Mouse (Mus musculus) granulocyte monocyte progenitor cell, adult 5-6 weeks (primary cell): ENCODE measurements around the gene Drc1. TPM values are rescaled to one million over a fixed set of nuclear protein-coding genes. Genes with fewer than 3 reads are reported as not detected.

ENCODE experiments used
- ATAC-seq: replicated peaks from 2 replicates; pipeline ENCODE4 v1.8.0; 2016; ENCODE audit warnings: mild to moderate bottlenecking, moderate TSS enrichment, inconsistent platforms; ENCODE audit not compliant: poor library complexity, severe bottlenecking
- total RNA-seq, 2 experiments: library from RNA; stranded (forward) in 1 of 2; stranded (reverse) in 1 of 2; fragments of 200-712, 200-1000 nt in 1 of 2; fragments of >200 nt in 1 of 2; fragmentation: Nextera tagmentation in 1 of 2; gene quantifications; 2 replicates each; pipeline ENCODE4 v1.2.3; 2014 to 2017

Gene Drc1
- total RNA-seq, 2 experiments from 2014 or later, result not detected

DNA sequence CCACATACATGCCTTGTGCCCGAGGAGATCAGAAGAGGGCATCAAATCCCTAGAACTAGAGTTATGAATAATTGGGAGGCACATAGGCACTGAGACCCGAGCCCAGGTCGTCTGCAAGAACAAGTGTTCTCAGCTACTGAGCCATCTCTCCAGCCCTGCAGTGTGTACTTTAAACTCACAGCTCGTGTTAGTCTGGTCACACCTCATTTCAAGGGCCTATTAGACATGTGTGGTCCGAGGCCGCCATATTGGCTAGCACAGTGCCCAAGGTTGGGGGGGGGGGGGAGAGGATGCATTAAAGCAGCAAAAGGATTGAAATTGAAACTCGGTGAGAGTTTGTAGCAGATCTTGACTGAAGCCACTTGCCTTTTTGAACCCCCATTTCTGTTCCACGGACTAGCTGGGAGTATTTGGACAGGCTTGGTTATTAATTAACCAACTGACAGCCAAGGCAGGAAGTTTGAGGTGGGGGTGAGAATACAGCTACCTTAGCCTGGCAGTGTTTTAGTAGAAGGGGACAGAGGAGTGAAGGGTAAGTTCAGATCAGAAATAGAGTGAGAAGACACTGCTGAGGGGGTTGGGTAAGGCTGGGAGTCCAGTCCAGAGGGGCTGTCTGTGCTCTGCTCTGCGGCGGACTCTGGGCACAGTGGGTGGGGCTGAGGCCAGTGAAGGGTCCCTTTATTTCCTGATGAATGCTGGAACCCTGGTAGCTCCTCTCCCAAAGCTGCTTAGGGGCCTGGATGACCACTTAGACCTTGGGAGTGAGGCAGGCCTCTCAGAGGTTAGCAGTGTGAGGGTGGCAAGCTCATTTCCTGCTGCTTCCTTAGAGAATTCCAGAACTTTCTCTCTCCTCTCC is 5.0 kb downstream of the Drc1 start:
- no peak for ATAC-seq

DNA sequence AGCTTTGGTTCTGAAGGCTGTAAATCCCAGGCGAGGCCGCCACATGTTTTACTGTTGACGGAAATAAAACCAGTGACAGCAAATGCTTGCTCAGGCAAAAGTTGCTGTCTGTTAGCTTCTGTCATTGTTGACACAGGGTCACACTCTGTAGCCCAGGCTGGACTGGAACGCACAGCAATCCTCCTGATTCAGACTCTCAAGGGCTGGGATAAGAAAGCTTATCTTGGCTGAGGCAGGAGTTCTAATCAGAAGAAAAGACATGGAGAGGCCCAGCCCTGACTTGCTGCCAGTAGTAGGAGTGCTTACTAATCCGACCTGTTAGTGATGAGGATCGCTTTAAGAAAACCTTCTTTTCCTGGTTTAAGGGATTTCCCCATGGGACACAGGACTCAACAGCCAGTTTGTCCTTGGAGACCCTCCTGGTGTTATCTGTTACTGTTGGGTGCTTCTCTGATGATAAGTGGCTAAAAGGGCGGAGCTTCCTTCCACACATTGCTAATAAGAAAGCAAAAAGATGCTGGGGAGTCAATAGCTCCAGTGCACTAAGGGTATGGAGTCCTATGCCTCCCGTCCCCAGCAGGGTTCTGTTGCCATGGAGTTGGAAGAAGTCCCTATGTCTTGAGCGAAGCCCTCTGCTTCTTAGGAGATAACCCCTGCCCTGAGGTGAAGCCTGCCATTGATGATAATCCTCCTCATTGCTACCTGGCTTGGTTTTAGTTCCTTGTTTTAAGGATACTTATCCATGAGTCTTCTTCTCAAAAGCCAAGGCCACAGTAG is 6.1 kb downstream of the Drc1 start:
- no peak for ATAC-seq

GRCm38 (mm10) chr5:30340815-30341214 is 59.6 kb downstream of the Drc1 start:
- ATAC-seq, result no peak

DNA sequence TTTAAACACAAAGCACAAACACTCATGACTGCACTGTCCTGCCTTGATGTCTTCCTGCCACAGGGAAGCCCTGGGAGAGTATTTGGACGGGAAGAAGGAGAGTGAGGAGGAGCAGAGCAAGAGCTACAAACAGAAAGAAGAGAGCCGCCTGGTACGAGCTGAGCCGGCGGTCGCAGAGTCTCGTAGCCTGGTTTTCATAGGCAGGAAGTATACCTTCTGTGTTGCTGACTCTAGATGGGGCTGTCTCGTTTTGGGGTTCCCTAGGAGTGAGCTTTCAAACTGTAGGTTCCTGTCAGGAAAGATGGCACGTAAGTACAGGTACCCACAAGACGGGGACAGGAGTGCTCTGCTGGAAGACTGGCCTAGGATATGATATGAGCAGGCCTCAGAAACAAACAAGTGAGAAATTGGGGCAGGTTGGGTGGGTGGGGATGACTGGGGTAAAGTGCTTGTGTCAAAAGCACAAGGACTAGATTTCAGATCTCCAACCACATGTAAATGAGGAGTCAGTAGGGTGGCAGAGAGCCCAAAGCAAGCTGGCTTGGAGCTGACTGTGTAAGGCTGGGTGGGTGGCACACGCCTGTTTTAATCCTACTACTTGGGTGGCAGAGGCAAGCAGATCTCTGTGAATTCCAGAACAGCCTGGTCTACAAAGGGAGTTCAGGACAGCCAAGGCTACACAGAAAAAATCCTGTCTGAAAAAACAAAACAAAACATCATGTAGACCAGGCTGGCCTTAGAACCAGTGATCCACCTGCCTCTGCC is 60.6 kb downstream of the Drc1 start:
- no peak for ATAC-seq

- no peak for ATAC-seq
Measured at GRCm38 (mm10) chr5:30342601-30343015, 61.4 kb downstream of the Drc1 start.

DNA sequence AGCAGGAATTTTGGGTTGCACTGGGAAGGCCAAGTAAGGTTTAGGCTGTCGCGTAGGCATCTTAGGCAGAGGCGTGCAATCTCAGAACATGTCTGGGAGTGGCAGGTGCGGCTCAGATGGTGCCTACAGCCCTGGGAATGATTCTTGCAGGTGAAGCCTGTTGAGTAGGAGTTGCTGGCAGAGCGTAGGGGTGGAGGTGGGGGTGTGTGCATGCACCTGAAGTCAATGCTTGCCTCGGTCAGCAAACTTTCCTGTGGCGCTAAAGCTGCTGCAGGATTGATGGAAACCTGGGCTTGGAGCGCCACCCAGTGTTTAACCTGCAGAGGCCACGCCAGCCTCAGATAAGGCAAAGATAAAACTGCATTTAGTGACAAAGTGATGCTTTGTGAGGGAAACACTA is 61.9 kb downstream of the Drc1 start:
- ATAC-seq, result peak; percentile 66

GRCm38 (mm10) chr5:30343886-30344285 is 62.7 kb downstream of the Drc1 start:
- ATAC-seq, result peak; percentile 80

DNA sequence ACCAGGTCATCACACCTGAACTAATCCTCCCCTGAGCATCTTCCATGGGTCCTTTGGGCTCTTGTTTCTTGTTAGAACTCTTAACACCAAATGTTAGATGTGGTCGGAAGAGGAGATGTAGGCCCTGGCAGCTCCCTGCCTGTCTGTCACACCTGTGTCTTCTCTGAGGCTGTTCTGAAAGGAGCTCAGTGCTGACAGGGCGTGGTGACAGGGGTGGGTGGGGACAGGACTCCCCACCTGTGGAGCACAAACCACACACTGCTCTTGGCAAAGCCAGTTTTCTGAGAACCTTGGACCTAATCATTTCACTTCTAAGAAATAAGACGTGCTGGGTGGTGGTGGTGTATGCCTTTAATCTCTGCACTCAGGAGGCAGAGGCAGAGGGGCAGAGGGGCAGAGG is 72.4 kb downstream of the Drc1 start:
- ATAC-seq, result no peak

GRCm38 (mm10) chr5:30355114-30355513 is 73.9 kb downstream of the Drc1 start:
- ATAC-seq, result no peak

GRCm38 (mm10) chr5:30355559-30356159 is 74.5 kb downstream of the Drc1 start:
- ATAC-seq, result no peak

DNA sequence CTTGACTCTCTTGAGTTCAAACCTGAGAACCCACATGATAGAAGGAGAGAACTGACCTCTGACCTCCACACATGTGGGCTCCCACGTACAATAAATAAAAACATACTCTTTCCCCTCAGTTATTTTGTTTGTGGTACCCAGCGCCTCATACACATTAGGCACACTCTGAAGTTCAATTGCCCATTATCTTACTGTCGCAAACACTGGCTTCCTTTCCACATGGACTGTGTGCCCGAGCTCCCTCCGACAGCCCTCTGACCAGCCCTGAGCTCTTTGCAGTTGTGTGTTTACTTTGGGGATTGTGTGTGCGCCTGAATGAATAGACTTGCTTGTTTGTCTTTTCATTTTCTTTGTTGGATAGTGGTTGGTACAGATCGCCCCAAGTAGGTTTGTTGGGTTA is 75.5 kb downstream of the Drc1 start:
- ATAC-seq, result no peak

GRCm38 (mm10) chr5:30358436-30359099 is 77.4 kb downstream of the Drc1 start:
- no peak for ATAC-seq

DNA sequence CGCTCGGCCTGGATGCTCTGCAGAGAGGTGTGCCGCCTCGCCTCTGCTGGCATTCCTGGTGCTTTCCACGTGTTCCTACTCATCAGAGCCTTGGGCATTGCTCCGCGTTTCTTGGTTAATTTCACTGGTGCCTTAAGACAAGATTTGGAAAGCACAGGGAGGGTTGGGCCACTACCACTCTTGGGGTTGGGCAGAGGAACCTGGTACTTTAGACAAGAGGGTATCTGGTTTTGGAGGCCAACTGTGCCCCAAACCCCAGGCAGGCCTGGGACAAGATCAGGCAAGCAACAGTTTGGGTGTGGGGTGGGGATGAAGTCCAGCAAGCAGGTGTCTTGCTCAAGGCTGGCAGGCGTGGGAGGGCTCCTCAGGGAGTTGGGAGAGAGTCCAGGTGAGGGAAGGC is 86.2 kb downstream of the Drc1 start:
- no peak for ATAC-seq

GRCm38 (mm10) chr5:30369426-30369825 is 88.2 kb downstream of the Drc1 start:
- peak; percentile 91 for ATAC-seq

- ATAC-seq, result 0 out of 2 replicates have a peak, but pooled peaks have one; percentile 22
Measured at GRCm38 (mm10) chr5:30382876-30383275, 101.7 kb downstream of the Drc1 start.

- no peak for ATAC-seq
Measured at GRCm38 (mm10) chr5:30387726-30388125, 106.5 kb downstream of the Drc1 start.

DNA sequence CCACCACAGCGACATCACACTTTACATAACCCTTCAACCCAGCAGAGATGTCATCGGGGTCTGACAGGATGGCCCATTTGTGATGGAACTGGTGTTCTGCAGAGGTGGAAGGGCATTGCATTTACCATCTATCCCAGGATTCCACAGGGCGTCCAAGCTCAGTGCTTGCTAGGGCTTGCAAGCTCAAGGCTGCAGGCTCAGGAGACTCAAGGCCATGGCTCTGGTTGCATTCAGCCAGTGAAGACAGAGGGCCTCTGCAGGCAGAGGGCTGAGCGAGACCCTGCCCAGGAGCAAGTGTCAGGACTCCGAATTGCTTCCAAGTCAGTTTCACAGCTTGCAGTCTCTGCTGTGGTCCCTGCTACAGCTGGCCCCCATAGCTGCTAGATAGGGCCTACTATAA is 108.6 kb downstream of the Drc1 start:
- ATAC-seq, result no peak

GRCm38 (mm10) chr5:30391473-30391872 is 110.3 kb downstream of the Drc1 start:
- peak; percentile 53 for ATAC-seq

DNA sequence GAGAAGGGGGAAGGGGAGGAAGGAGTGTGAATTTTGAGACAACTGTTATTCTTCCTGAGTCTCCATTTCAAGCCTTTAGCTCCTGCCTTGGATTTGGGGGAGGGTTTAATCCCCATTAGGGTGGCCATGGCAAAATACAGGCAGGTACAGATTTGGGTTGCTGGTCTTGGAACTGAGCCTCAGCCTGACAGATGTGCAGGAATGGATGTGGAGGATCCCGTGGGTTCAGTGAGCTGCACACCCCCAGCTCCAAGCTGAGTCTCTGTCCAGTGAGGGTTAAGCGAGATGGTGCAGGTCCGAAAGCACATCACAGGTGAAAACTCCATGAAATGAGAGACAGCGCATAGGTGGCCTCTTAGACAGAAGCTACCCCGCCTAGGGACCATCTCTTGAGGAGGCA is 119.3 kb downstream of the Drc1 start:
- ATAC-seq, result no peak

GRCm38 (mm10) chr5:30401165-30401564 is 120.0 kb downstream of the Drc1 start:
- ATAC-seq, result no peak
